Mouse (Mus musculus): ENCODE data around the gene Dvl1. TPM values are rescaled to one million over a fixed set of nuclear protein-coding genes. Genes with fewer than 3 reads are reported as not detected.
A peak's percentile ranks its signal among the peaks of the same experiment; 100 is the strongest.

Gene Dvl1
- 9.1 and 10.9 TPM in 2 replicates for polyA plus RNA-seq (2014; fragmentation: Nextera tagmentation; extraction: Ambion mirVana)

- H3K4me2 ChIP-seq (ENCODE audit: low read length), result peak within 1 kb of the TSS; percentile 96
- peak within 1 kb of the TSS; percentile 93 for H3K9ac ChIP-seq (ENCODE audit: low read length)
- peak; percentile 91 for ATAC-seq (ENCODE audit: insufficient number of reproducible peaks, insufficient read depth, low FRiP score, low read depth)
- H3K4me3 ChIP-seq (ENCODE audit: control insufficient read depth in 1 of 2, insufficient read depth in 1 of 2, low read depth in 1 of 2, low read length in 2 of 2), result peak within 1 kb of the TSS; percentile 82 to 95
- peaks cover 12 to 19% of the 10 kb centered on the region in 2 experiments for H3K4me1 ChIP-seq (ENCODE audit: control insufficient read depth in 2 of 2, insufficient read depth in 2 of 2, low read length in 2 of 2)
- WGBS, result 2% methylated on average over 57 of the region's 65 CpGs
- H3K27me3 ChIP-seq (ENCODE audit: control insufficient read depth, insufficient read depth, low read length), result no peaks in the 10 kb centered on the region
- H3K9me3 ChIP-seq (ENCODE audit: control insufficient read depth, low read length), result no peaks in the 10 kb centered on the region
- peaks cover 18% of the 10 kb centered on the region for H3K36me3 ChIP-seq (ENCODE audit: control insufficient read depth, insufficient read depth, low read length)
- H3K27ac ChIP-seq (replicated peaks in 1 of 2; ENCODE audit: control insufficient read depth in 1 of 2, insufficient read depth in 1 of 2, low read depth in 2 of 2, low read length in 2 of 2), result peak within 1 kb of the TSS; percentile 6 to 76; a peak in 3 of 4 replicates
Measured at GRCm38 (mm10) chr4:155846871-155847578, at the start of gene Dvl1. Dvl1 (plus strand) TSS chr4:155847402.

- no peak overlapping the region for H3K4me3 ChIP-seq (ENCODE audit: control insufficient read depth in 1 of 2, insufficient read depth in 1 of 2, low read depth in 1 of 2, low read length in 2 of 2)
Measured at GRCm38 (mm10) chr4:155802075-155802474, 45.1 kb upstream of the Dvl1 start.

GRCm38 (mm10) chr4:155802741-155803339 is 44.4 kb upstream of the Dvl1 start, which contains the start of gene Mrpl20:
Mrpl20 (plus strand) TSS chr4:155802878.
- ATAC-seq (ENCODE audit: insufficient number of reproducible peaks, insufficient read depth, low FRiP score, low read depth), result no peak
- Histone ChIP-seq H3K9me3 (ENCODE audit: control insufficient read depth, low read length) (no peaks in the 10 kb centered on the region), H3K36me3 (ENCODE audit: control insufficient read depth, insufficient read depth, low read length) (peaks cover 27% of the 10 kb centered on the region), H3K4me1 (ENCODE audit: control insufficient read depth in 2 of 2, insufficient read depth in 2 of 2, low read length in 2 of 2) (peaks cover 6 to 14% of the 10 kb centered on the region in 2 experiments), H3K27ac (replicated peaks in 1 of 2; ENCODE audit: control insufficient read depth in 1 of 2, insufficient read depth in 1 of 2, low read depth in 2 of 2, low read length in 2 of 2) (peak within 1 kb of the TSS; percentile 40 to 48), H3K9ac (ENCODE audit: low read length) (peak within 1 kb of the TSS; percentile 83), H3K4me3 (ENCODE audit: control insufficient read depth in 1 of 2, insufficient read depth in 1 of 2, low read depth in 1 of 2, low read length in 2 of 2) (peak within 1 kb of the TSS; percentile 73 to 74), H3K4me2 (ENCODE audit: low read length) (peak within 1 kb of the TSS; percentile 79), H3K27me3 (ENCODE audit: control insufficient read depth, insufficient read depth, low read length) (no peaks in the 10 kb centered on the region)
- WGBS, result 6% methylated on average over 12 of the region's 12 CpGs

More at GRCm38 (mm10) chr4:155802075-155802474, 45.1 kb upstream of the Dvl1 start:
- no peak overlapping the region for H3K4me2 ChIP-seq (ENCODE audit: low read length)
- H3K27me3 ChIP-seq (ENCODE audit: control insufficient read depth, insufficient read depth, low read length), result no peaks in the 10 kb centered on the region; the same call in 1 of the 2 replicates
- H3K27ac ChIP-seq (replicated peaks in 1 of 2; ENCODE audit: control insufficient read depth in 1 of 2, insufficient read depth in 1 of 2, low read depth in 2 of 2, low read length in 2 of 2), result no peak overlapping the region
- WGBS, result 100% methylated on average over 1 of the region's 1 CpGs
- no peak for ATAC-seq (ENCODE audit: insufficient number of reproducible peaks, insufficient read depth, low FRiP score, low read depth)
- H3K4me1 ChIP-seq (ENCODE audit: control insufficient read depth in 2 of 2, insufficient read depth in 2 of 2, low read length in 2 of 2), result peaks cover 6 to 14% of the 10 kb centered on the region in 2 experiments
- H3K9me3 ChIP-seq (ENCODE audit: control insufficient read depth, low read length), result no peaks in the 10 kb centered on the region
- H3K36me3 ChIP-seq (ENCODE audit: control insufficient read depth, insufficient read depth, low read length), result peaks cover 20% of the 10 kb centered on the region
- no peak overlapping the region for H3K9ac ChIP-seq (ENCODE audit: low read length)

- peak; percentile 96 for ATAC-seq (ENCODE audit: insufficient number of reproducible peaks, insufficient read depth, low FRiP score, low read depth)
- peak overlapping the region; percentile 40 to 48 for H3K27ac ChIP-seq (replicated peaks in 1 of 2; ENCODE audit: control insufficient read depth in 1 of 2, insufficient read depth in 1 of 2, low read depth in 2 of 2, low read length in 2 of 2)
- peaks cover 34% of the 10 kb centered on the region for H3K36me3 ChIP-seq (ENCODE audit: control insufficient read depth, insufficient read depth, low read length)
- no peaks in the 10 kb centered on the region for H3K9me3 ChIP-seq (ENCODE audit: control insufficient read depth, low read length)
- peak overlapping the region; percentile 83 for H3K9ac ChIP-seq (ENCODE audit: low read length)
- peaks cover 6 to 14% of the 10 kb centered on the region in 2 experiments for H3K4me1 ChIP-seq (ENCODE audit: control insufficient read depth in 2 of 2, insufficient read depth in 2 of 2, low read length in 2 of 2)
- peak overlapping the region; percentile 79 for H3K4me2 ChIP-seq (ENCODE audit: low read length)
- under 1% methylated on average over 58 of the region's 58 CpGs for WGBS
- H3K27me3 ChIP-seq (ENCODE audit: control insufficient read depth, insufficient read depth, low read length), result no peaks in the 10 kb centered on the region
- peak overlapping the region; percentile 73 to 74 for H3K4me3 ChIP-seq (ENCODE audit: control insufficient read depth in 1 of 2, insufficient read depth in 1 of 2, low read depth in 1 of 2, low read length in 2 of 2)
Measured at GRCm38 (mm10) chr4:155803340-155804041, 43.7 kb upstream of the Dvl1 start.

GRCm38 (mm10) chr4:155807841-155808240 is 39.4 kb upstream of the Dvl1 start:
- Histone ChIP-seq H3K9me3 (ENCODE audit: control insufficient read depth, low read length) (no peaks in the 10 kb centered on the region), H3K9ac (ENCODE audit: low read length) (no peak overlapping the region), H3K27me3 (ENCODE audit: control insufficient read depth, insufficient read depth, low read length) (no peaks in the 10 kb centered on the region), H3K36me3 (ENCODE audit: control insufficient read depth, insufficient read depth, low read length) (peaks cover 60% of the 10 kb centered on the region), H3K4me1 (ENCODE audit: control insufficient read depth in 2 of 2, insufficient read depth in 2 of 2, low read length in 2 of 2) (peaks cover 6 to 20% of the 10 kb centered on the region in 2 experiments), H3K4me3 (ENCODE audit: control insufficient read depth in 1 of 2, insufficient read depth in 1 of 2, low read depth in 1 of 2, low read length in 2 of 2) (no peak overlapping the region), H3K27ac (replicated peaks in 1 of 2; ENCODE audit: control insufficient read depth in 1 of 2, insufficient read depth in 1 of 2, low read depth in 2 of 2, low read length in 2 of 2) (no peak overlapping the region), H3K4me2 (ENCODE audit: low read length) (no peak overlapping the region)
- 81% methylated on average over 3 of the region's 3 CpGs for WGBS
- ATAC-seq (ENCODE audit: insufficient number of reproducible peaks, insufficient read depth, low FRiP score, low read depth), result no peak

- H3K9ac ChIP-seq (ENCODE audit: low read length), result peak within 1 kb of the TSS; percentile 100
- no peaks in the 10 kb centered on the region for H3K9me3 ChIP-seq (ENCODE audit: control insufficient read depth, low read length)
- WGBS, result under 1% methylated on average over 58 of the region's 60 CpGs
- H3K4me2 ChIP-seq (ENCODE audit: low read length), result peak within 1 kb of the TSS; percentile 98
- no peaks in the 10 kb centered on the region for H3K27me3 ChIP-seq (ENCODE audit: control insufficient read depth, insufficient read depth, low read length)
- peak within 1 kb of the TSS; percentile 90 to 95 for H3K27ac ChIP-seq (replicated peaks in 1 of 2; ENCODE audit: control insufficient read depth in 1 of 2, insufficient read depth in 1 of 2, low read depth in 2 of 2, low read length in 2 of 2)
- peaks cover 78% of the 10 kb centered on the region for H3K36me3 ChIP-seq (ENCODE audit: control insufficient read depth, insufficient read depth, low read length)
- peak within 1 kb of the TSS; percentile 77 to 94 for H3K4me3 ChIP-seq (ENCODE audit: control insufficient read depth in 1 of 2, insufficient read depth in 1 of 2, low read depth in 1 of 2, low read length in 2 of 2)
- peaks cover 3 to 22% of the 10 kb centered on the region in 2 experiments for H3K4me1 ChIP-seq (ENCODE audit: control insufficient read depth in 2 of 2, insufficient read depth in 2 of 2, low read length in 2 of 2)
- peak; percentile 99 for ATAC-seq (ENCODE audit: insufficient number of reproducible peaks, insufficient read depth, low FRiP score, low read depth)
Measured at GRCm38 (mm10) chr4:155811929-155812664, 35.1 kb upstream of the Dvl1 start, which contains the start of gene Ccnl2. Ccnl2 (plus strand) TSS chr4:155812489.
